In the genomic region with DNA sequence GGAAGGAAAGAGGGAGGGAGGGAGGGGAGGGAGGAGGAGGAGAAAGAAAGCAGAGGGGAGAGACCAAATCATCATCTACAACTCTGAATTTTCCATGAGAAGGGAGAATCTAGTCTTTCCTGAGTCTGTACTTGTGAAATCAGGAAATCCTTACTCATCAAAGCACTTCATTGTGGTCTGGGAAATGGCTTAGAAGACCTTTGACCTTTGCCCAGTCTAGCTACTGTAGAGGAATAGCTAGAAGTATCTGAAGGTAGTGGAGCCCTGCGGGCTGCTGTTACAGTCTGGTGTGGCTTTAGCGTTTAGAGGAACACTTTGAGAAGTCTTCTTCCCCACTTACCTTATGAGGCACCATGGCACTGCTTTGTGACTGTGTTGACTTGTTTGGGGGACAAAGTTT, we compare ENCODE assay signal across 15 mouse cellular contexts. TPM values are rescaled to one million over a fixed set of nuclear protein-coding genes. Genes with fewer than 3 reads are reported as not detected.
"Had no signal": no experiment of that assay in that cellular context is flagged by ENCODE, and none has a peak within 500 bp of the region (broad histone marks: within the 10 kb centered on the region; RNA-seq: fewer than 3 reads in every experiment).

No protein-coding gene starts in this region.

- H3K4me1 ChIP-seq: limb, embryonic 13.5 days; midbrain, embryonic 10.5 days; stomach, embryonic 15.5 days had no signal

- H3K36me3 ChIP-seq: limb, embryonic 13.5 days; midbrain, embryonic 10.5 days; stomach, embryonic 15.5 days had no signal

- ATAC-seq: hindbrain, postnatal 0 days had no signal

- H3K27me3 ChIP-seq: limb, embryonic 13.5 days; stomach, embryonic 15.5 days had no signal

- H3K4me2 ChIP-seq: limb, embryonic 13.5 days; stomach, embryonic 15.5 days had no signal

- H3K4me3 ChIP-seq: limb, embryonic 13.5 days; midbrain, embryonic 10.5 days; myocyte; stomach, embryonic 15.5 days had no signal

- H3K9me3 ChIP-seq: limb, embryonic 13.5 days; midbrain, embryonic 10.5 days; stomach, embryonic 15.5 days had no signal

- DNase-seq: left cerebral cortex, postnatal 4 days; lung, adult 18-20 months; midbrain, embryonic 14.5 days; retina, postnatal 1 day; thymus, adult 2 months; thymus, postnatal 36 days had no signal

- H3K9ac ChIP-seq: limb, embryonic 13.5 days; liver, embryonic 14.5 days; stomach, embryonic 15.5 days had no signal

- H3K27ac ChIP-seq: hindbrain, postnatal 0 days; limb, embryonic 13.5 days; liver, embryonic 14.5 days; midbrain, embryonic 10.5 days; stomach, embryonic 15.5 days had no signal

RNA-seq across cellular contexts. Expression of gene Axdnd1, which starts 18.5 kb away (rescaled TPM):
- total RNA-seq: liver, adult 2 months had no signal
- polyA plus RNA-seq: liver, adult 2 months; neural tube, embryonic 11.5 days; spleen, adult 2 months had no signal
